Mouse (Mus musculus) cerebellum, postnatal 10 days (tissue): ENCODE results near the gene Lsamp.

Experiments
- DNase-seq, 2 experiments: peaks; one replicate each; pipeline ENCODE4 v3.0.0; 2021; ENCODE audit warnings: mixed read lengths in 2 of 2

Gene Lsamp

GRCm38 (mm10) chr16:42102635-42103034 is 2118.5 kb downstream of the Lsamp start:
- peak; percentile 32 to 63 for DNase-seq

- no peak for DNase-seq
Measured at GRCm38 (mm10) chr16:42112251-42112650, 2128.1 kb downstream of the Lsamp start.

GRCm38 (mm10) chr16:42113246-42113645 is 2129.1 kb downstream of the Lsamp start:
- DNase-seq: no peak

- DNase-seq: peak; percentile 47 to 60
Measured at GRCm38 (mm10) chr16:42121788-42122187, 2137.6 kb downstream of the Lsamp start.

- no peak for DNase-seq
Measured at GRCm38 (mm10) chr16:42123826-42124225, 2139.7 kb downstream of the Lsamp start.

GRCm38 (mm10) chr16:42126061-42126460 is 2141.9 kb downstream of the Lsamp start:
- no peak for DNase-seq

GRCm38 (mm10) chr16:42147164-42147563 is 2163.0 kb downstream of the Lsamp start:
- DNase-seq: peak; percentile 26 to 33

- no peak for DNase-seq
Measured at GRCm38 (mm10) chr16:42149216-42149942, 2165.2 kb downstream of the Lsamp start.

GRCm38 (mm10) chr16:42152640-42153039 is 2168.5 kb downstream of the Lsamp start:
- no peak for DNase-seq

GRCm38 (mm10) chr16:42157816-42158215 is 2173.7 kb downstream of the Lsamp start:
- peak in 1 of 2 experiments; percentile 31 for DNase-seq

- DNase-seq: peak; percentile 91 to 95
Measured at GRCm38 (mm10) chr16:42164941-42165340, 2180.8 kb downstream of the Lsamp start.

GRCm38 (mm10) chr16:42168292-42168691 is 2184.1 kb downstream of the Lsamp start:
- no peak for DNase-seq

GRCm38 (mm10) chr16:42169447-42170140 is 2185.4 kb downstream of the Lsamp start:
- DNase-seq: peak; percentile 90 to 92

- peak; percentile 95 to 97 for DNase-seq
Measured at GRCm38 (mm10) chr16:42172476-42172875, 2188.3 kb downstream of the Lsamp start.

- no peak for DNase-seq
Measured at GRCm38 (mm10) chr16:42178866-42179265, 2194.7 kb downstream of the Lsamp start.

GRCm38 (mm10) chr16:42180025-42180424 is 2195.9 kb downstream of the Lsamp start:
- DNase-seq: no peak

GRCm38 (mm10) chr16:42180473-42180872 is 2196.3 kb downstream of the Lsamp start:
- DNase-seq: no peak

- DNase-seq: peak; percentile 56 to 65
Measured at GRCm38 (mm10) chr16:42189431-42190081, 2205.4 kb downstream of the Lsamp start.

- peak; percentile 96 to 97 for DNase-seq
Measured at GRCm38 (mm10) chr16:42190114-42191045, 2206.2 kb downstream of the Lsamp start.
